Mouse (Mus musculus): ENCODE measurements at regions not wholly inside any gene's neighbourhood (a gene's known extent, or its start where the extent isn't known, plus 50 kb on each side); places are given as distances from the start of the nearest gene placed in this dataset.
"Not testable (repeated sequence)": the region's sequence is repeated elsewhere in the genome, so short reads cannot be mapped to it uniquely, and the experiment has no call there.

DNA sequence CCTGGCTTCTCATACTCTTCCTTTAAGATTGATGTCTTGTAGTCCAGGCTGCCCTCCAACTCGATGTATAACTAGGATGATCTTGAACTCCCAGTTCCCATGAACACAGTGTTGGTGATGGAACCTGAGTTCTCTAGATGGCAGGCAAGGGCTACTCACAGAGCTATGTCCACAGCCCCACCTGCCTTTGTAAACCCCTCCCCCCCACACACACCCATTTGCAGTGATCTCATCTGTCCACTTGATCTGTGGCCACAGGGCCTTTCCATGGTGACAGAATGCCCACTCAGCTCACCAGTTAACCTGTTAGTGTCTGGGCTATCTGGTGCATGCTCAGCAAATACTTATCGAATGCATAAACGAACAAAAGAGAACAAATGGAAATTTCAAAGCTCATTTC lies 176.4 kb downstream of the Nucb2 start:
- in situ Hi-C loops (cut with MboI, MseI): no loop called here

DNA sequence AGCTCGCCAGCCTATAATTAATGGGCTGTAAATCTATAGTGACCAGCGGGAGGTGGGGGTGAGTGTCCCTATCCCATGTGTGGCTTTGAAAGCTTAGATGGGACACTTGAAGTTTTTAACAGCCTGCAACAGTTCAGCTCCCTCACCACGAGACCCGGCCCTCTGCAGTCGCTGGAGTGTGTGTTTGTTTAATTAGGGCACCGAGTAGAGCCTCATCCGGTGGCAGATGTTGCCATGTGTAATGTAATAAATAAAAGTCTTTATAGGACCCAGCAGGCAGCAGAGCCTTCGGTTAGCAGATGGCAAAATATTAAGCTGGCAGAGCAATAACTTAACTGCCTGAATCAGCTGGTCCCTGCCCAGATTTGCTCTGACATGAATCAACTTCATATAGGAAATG lies 177.1 kb downstream of the Nucb2 start:
- in situ Hi-C loops (cut with MboI, MseI): no loop called here

DNA sequence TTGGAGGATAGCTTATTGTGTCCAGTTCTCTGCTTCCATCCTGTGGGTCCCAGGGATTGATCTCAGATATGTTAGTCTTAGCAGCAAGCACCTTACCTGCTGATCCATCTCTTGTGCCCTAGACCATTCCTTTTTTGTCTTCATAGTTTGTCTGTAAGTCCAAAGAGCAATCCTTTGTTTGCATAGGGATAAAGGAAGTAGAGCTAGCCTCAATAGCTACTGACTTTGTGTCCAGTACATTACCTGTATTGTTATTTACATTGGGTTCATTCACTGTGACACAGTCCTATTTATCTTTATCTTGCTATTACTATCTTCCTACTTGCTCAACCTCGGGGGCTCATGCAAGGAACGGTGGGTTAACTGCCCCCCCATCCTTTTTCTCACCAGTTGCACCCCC lies 196.2 kb downstream of the Nucb2 start:
- in situ Hi-C loops (cut with MboI, MseI): loop anchor here (10.0 kb wide), 1 partner anchor 1016 kb away; no protein-coding TSS in a partner anchor

DNA sequence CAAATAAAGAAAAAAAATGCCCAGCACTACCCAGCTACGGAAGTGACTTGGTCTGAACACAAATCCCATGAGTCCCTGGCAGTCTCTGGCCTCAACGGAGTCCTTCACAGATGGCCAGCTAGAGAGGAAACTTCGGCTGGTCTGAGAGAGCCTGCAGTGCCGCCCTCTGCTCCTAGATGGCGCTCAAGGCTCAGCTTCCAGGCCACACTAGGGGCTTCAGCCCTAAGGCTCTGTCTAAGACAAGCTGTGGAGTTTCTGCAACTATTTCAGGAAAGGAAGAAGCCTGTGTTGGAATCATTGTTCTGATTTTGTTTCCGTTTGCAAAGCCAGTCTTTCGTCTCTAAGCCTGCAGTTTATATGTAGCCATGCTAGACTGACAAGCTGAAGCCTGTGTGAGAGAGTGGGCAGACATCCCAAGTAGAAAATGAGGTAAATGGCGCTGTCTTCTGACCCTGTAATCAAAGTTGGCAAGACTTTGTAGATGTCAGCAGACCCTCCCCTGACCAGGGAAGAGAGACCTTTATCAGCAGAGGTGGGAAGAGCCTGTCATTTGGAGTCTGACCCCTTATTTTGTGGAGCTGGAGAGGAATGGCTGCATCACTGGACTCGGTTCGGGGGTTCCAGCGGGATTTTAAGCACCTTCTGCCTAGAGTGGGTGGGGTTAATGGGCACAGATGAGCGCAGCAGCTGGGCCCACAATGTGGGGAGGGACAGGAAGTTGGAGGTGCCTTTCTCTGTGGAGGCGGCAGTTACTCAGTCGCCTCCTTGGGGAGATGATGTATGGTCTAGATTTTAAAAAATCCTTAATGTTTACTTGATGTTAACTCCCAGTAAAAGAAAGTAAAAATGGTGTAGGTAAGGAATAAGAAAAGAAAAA lies 197.5 kb downstream of the Nucb2 start:
- in situ Hi-C loops (cut with MboI, MseI): loop anchor here (10.0 kb wide), 1 partner anchor 1017 kb away; no protein-coding TSS in a partner anchor

DNA sequence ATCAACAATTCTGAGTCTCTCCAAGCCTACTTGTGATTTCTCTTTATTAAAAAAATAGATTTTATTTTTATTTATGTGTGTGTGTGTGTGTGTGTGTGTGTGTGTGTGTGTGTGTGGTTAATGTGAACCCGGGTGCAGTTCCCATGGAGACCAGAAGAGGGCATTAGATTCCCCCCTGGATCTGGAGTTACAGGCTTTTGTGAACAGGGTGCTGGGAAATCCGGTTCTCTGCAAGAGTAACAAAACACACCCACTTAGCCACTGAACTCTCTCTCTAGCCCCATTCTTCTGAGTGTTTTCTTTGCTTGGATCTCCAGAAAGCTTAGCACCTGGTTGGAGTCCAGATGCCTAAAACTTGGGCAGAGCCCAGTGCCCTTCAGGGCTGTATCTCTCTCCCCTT lies 198.4 kb downstream of the Nucb2 start:
- in situ Hi-C loops (cut with MboI, MseI): loop anchor here (10.0 kb wide), 1 partner anchor 1018 kb away; no protein-coding TSS in a partner anchor

DNA sequence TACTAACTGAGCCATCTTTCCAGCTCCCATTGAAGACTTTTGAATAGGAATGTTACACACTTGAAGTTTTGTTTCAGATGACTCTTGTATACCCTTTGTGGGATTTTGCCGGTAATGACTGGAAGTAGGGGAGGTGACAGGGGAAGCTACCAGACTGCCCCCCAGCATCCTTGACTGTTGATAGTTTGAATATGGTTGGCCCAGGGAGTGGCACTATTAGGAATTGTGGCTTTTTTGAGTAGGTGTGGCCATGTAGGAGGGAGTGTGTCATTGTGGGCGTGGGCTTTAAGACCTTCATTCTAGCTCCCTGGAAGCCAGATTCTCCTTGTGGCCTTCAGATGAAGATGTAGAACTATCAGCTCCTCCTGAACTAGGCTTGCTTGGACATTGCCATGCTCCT lies 207.4 kb downstream of the Nucb2 start:
- in situ Hi-C loops (cut with MboI, MseI): no loop called here

DNA sequence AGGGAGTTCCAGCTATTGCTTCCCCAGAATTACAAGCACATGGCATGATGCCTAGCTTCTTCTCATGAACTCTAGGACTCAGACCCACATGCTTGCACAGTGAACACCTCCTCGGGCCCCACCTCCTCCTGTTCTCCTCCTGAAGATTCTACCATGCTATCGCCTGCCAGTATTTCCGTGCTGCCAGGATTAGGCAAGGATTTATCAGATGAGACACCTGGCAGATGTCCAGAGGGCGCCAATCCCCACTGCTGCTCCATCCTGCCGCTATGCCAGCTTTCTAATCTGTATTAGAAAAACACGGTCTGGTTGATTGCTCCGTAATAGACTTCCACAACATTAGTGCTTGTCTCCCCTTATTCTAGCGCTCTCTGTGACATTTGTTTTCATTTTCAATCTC lies 209.0 kb downstream of the Nucb2 start:
- in situ Hi-C loops (cut with MboI, MseI): no loop called here

DNA sequence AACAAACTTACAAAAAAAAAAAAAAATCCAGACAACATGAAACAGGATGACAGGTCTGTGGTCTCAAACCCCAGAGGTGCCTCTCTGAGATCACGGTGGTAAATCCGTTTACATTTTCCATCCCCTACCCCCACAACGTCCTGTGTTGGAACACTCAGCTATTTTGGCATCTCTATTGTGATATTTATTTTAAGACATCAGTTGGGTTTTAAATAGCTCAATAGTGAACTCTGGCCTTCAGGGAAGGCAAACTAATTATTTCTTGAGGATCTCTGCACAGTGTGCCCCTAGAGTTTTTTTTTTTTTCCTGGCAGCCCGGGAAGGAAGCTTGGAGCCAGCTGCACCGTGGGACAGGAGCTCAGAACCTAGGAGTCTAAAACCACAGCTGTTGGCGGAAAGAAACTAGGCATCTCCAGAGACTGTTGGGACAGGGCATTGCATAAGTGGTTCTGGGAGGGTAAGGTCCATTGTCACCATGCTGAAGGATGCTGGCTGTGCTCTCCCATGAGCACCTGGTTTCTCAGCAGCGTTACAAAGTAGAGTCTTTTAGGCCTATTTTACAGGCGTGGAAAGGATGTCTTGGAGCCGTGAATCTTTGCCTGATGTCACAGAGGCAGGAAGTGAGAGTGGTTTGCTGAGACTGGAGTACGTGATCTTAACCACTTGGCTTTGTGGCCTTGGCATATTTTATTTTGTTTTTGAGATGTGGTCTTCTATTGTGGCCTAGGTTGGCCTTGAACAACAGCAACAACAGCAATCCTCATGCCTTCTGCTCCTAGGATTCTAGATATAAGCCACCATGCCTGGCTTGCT lies 211.3 kb downstream of the Nucb2 start:
- in situ Hi-C loops (cut with MboI, MseI): no loop called here

DNA sequence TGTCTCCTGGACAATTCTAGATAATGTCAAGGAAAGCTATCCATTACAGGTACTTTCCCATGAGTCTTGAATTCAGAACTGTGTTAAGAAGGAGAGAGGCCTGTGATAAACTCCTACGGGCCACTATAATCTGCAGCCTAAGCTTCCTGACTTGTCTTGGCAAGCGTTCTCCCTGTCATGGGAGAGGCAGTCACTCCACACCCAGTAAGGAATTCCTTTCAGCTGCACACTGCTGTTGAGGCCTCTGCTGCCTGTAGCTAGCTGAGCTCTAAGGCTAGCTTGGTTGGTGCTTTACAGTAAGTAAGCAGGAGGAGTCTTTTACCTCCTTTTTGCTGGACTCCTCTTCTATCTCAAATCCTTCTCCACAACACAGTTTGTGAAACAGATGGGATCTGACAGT lies 224.2 kb downstream of the Nucb2 start:
- in situ Hi-C loops (cut with MboI, MseI): no loop called here

DNA sequence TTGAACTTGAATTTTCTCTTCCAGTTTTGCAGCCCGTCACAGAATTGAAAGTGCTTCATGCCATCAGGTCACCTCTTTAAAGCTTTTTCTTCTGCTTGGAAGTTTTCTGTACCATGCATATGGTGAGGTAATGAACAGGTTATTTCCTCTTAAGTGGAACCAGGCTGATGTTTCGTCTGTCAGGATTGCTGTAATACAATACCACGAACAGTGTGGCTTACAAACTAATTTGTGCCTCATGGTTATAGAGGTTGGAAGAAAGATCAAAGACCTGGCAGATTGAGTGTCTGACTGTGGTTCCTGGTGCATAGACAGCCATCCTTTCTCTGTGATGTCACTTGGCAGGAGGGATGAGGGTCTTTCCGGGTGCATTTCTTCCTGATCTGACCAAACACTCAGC lies 225.6 kb downstream of the Nucb2 start:
- in situ Hi-C loops (cut with MboI, MseI): loop anchor here (10.0 kb wide), 1 partner anchor 825 kb away; no protein-coding TSS in a partner anchor

DNA sequence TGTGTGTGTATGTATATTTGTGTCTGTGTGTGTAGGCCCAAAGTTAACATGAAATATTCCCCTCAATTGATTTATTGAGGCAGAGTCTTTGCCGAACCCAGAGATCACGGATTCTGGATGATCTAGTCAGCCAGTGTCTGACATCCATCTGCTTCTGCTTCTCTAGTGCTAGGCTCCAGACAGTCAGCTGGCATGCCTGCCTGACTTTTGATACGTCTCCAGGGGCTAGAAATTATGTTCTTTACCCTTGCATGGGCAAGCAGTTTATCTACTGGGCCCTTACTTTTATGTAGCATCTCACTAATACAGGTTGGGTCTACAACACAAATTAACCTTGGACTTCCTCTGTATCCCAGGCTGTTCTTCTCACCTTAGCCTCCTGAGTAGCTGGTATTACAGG lies 231.5 kb downstream of the Nucb2 start:
- in situ Hi-C loops (cut with MboI, MseI): loop anchor here (10.0 kb wide), 1 partner anchor 819 kb away; no protein-coding TSS in a partner anchor

DNA sequence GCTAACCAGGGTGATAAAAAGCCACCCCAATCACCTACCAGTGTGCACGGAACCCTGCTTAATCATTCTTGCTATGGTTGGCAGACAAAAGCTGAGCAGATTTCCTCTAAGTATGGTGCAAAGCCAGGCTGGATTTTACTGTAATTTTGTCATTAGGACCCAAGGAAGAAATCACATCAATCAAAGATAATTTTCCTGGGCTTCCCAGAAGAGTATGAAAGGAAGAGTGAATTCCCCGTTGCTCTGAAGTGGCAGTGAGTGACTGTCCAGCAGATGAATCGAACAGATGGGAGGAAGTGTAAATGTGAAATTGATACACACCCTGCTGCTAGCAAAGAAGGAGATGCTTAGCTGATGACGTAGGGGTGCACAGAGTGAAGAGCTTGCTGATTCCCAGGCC lies 232.2 kb downstream of the Nucb2 start:
- in situ Hi-C loops (cut with MboI, MseI): loop anchor here (10.0 kb wide), 1 partner anchor 818 kb away; no protein-coding TSS in a partner anchor

DNA sequence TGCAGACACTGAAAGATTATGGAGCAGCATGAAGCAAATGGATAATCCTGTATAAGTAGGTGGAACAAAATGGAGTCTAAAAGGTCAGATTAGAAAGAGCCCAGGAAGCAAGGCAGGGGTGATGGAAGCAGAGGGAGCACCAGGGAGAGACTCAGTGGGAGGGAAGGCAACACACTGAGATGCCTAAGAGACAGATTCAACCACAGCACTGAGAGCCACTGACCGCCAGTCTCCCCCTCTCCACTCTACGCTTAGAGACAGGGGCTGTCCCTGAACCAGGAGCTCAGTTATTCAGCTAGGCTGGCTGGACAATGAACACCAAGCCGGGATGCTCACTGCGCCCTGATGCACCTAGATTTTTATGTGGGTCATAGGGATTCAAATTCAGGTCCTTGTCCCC lies 233.8 kb downstream of the Nucb2 start:
- in situ Hi-C loops (cut with MboI, MseI): loop anchor here (10.0 kb wide), 1 partner anchor 817 kb away; no protein-coding TSS in a partner anchor

DNA sequence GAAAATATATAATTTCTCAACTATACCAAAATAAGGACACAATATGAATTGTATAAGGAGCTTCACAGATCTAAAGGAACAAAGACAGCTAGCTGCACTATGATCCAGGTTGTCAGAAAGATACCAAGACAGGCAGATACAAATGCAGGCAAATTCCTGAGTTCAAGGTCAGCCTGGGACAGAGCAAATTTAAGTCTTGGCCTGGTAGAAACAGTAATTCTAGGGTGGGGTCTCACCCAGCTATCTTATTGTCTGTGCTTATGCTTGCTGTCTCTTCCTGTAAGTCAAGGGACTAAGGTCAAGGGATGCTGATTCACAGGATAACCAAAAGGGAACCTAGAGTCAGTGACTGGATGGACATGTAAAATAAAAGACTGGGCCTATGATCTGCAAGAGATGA lies 250.4 kb downstream of the Nucb2 start:
- in situ Hi-C loops (cut with MboI, MseI): no loop called here

DNA sequence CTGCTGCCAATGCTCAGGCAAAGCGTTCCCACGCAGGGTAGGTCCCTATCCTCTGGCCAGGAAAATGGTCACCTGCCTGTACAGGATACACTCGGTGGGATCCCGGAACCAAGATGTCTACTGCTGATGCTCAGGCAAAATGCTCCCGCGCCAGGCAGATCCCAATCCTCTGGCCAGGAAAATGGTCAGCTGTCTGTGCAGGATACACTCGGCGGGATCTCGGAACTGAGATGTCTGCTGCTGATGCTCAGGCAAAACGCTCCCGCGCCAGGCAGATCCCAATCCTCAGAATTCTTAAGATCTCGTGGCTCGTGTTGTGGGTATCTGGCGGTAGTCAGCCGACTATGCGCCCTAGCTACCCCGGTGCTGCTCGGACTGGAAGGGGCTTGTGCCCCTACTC lies 288.0 kb downstream of the Nucb2 start:
- in situ Hi-C loops (cut with MboI, MseI): not testable (repeated sequence)

DNA sequence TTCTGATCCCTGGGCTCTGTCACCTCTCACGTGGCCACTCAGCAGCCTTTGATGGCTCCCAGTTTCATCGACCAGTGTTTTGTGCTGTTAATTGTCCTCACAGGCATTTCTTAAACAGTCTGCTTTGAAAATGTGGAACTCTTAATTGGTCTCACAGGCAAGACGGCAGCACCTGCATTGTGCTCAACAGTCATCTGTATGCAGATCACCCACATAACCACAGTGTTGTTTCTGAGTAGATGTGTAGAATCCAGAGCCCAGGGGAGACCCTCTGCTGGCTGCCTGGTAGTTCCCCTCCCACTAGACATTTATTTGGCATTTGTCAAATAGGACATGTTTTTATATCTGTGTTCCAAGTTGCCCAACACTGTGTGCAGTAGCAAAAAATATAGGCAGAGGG lies 304.3 kb downstream of the Nucb2 start:
- in situ Hi-C loops (cut with MboI, MseI): no loop called here

DNA sequence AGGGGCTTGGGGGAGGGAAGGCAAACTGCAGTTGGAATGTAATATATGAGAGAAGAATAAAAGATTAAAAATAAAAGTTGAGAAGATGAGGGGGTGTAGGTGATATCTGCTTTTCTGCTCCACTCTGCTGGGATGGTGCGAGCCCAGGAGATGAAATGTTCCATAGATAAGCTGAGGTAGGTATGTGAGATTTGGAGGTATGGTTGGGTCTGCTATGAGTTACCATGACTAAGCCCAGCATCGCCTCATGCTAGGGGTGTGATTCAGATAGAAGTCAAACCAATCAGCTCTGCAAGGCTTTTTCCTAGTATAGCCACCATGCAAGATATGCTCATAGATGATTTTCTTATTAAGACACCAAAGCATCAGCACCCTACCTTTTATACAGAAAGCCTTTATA lies 312.3 kb downstream of the Nucb2 start:
- in situ Hi-C loops (cut with MboI, MseI): no loop called here

DNA sequence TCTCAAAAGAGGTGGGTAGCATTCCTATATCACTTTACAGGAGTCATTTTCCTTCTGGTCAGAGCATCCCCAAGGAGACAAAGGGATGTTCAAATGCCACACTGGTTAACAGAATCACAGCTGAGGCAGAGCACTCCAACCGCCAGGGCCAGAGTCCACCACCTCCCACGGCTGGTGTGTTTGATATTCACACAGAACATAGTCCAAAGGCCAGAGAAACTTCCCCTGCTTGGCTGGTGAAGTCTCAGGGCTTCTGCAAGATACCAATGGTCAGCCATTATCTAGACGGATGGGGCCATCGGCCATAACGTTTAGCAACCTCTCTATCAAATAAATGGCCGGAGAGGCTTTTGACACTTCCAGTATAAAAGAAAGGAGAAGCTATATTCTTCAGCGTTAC lies 313.8 kb downstream of the Nucb2 start:
- in situ Hi-C loops (cut with MboI, MseI): no loop called here

DNA sequence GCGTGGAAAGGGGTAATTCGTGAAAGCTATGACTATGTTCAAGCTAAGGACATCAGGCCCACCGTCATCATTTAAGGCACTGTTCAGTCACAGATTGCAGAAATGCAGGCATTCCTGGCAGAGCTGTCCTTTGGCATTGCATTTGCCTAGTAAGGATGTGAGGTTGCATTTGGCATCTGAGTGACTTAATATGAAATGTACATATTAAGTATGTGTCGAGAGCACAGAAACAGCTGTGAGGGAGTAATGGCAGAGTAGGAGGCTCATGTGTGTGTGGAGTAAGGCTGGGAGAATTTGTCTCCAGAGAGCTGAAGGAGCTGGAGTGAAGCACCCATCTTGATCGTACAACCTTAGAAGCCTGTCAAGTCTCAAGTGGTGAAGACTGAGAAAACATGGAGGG lies 316.4 kb downstream of the Nucb2 start:
- in situ Hi-C loops (cut with MboI, MseI): no loop called here

DNA sequence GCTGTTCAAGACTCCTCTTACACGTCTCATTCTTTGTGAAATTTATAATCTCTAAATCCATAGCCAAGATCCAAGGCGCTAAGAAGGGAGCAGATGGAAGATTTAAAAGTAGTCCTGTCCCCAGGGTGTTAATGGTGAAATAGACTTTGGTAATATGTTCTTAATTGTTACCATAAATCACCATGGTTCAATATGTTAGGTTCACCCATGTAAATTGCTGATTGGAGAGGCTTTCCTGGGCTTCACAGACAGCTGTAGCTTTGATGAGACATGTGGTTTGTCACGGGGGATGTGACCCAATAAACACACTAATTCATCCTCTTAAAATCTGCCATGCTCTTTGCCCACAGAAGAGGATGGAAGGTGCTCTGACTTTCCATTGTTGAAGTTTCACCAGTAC lies 338.7 kb downstream of the Nucb2 start:
- in situ Hi-C loops (cut with MboI, MseI): no loop called here

DNA sequence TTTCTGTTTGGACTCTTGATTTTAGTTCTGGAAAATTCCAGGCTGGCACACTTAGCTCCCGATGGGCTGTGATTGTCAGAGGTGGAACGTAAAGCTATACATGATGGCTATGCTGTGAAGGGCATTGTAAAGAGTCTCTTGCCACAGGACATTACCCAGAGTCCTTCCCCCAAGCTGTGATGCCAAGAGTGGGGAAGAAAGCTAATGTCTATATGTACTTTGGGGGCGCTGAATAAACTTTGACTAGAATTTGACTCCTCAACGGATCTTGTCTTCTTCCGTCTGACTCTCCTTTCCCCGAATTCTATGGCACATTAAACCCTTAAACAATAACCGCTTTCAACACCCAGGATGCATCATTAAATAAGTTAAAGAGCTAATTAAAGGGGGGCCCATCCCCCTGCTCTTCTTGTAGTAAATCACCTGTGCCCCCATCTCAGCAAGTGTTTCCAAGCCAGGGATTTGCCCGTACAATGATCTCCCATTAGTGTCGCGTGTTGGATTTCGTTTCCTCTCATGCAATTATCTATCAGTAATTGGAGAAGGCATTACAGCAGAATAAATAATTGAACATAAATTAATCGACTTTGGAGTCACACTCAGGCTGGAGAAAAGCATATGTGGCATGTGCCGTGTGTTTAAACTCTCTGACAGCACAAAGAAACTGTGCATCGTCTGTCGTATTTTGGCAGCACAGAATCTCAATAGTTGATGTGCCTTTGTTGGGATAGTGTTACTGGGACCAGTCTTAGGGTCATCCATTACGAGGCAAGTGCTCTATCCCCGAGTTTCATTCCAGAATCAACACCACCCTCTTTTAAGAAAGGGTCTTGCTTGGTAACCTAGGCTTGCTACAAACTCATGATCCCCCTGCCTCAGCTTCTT lies 343.9 kb downstream of the Nucb2 start:
- in situ Hi-C loops (cut with MboI, MseI): no loop called here

All from T-helper 2 cell (primary cell).